Mouse (Mus musculus): ENCODE results near the gene Snx3. TPM values are rescaled to one million over a fixed set of nuclear protein-coding genes. Genes with fewer than 3 reads are reported as not detected.
A peak's percentile ranks its signal among the peaks of the same experiment; 100 is the strongest.

Gene Snx3
- polyA plus RNA-seq, 1 experiment = 320 TPM

DNA sequence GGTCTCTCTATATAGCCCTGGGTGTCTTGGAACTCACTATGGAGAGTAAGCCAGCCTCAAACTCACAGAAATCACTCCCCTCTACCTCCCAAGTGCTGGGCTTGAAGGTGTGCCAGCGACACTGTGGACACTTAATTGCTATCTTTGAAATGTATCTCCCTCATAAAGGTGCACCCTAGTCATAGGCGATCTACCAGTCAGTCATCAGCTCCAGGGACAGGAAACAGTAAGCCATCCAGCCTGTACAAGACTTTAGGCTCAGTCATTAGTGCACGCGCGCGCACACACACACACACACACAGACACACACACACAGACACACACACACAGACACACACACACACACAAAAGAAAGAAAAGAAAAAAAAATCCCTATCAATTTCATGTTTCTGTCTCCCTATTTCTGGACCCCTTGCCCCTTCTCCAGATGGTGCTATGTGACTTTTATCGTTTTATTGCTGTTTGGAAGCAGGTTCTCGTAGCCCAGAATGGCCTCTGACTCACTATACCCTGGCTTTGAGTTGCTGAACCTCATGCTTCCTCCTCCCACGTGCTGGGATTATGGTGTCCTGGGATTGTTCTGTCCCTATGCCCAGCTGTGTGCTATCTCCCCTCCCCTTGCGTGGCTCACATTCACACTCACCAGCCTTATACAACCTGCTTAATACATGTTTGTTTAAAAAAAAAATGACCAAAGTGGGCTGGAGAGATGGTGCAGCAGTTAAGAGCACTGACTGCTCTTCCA, 9.6 kb upstream of the Snx3 start:
- no peak for TF ChIP-seq GATA1 (IDR thresholded peaks at IDR 0.05; ENCODE audit: low read length)

GRCm38 (mm10) chr10:42493000-42493399, 8.8 kb upstream of the Snx3 start:
- TF ChIP-seq GATA1 (IDR thresholded peaks at IDR 0.05; ENCODE audit: low read length) = no peak

GRCm38 (mm10) chr10:42500611-42501010, 1.2 kb upstream of the Snx3 start:
- TF ChIP-seq GATA1 (IDR thresholded peaks at IDR 0.05; ENCODE audit: low read length) = no peak

DNA sequence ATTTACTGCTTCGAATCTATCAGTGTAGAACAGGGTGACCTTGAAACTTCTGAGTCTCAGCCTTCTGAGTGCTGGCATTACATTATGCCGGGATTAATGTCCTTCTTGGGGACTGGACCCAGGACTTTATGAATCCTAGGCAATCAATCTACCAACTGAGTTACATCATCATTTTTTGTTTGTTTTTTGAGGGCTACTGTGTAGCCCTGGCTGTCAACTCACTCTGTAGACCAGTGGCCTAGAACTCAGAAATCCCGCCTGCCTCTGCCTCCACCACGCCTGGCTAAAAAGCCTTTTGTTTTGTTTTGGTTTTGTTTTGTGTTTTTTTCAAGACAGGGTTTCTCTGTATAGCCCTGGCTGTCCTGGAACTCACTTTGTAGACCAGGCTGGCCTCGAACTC, 669 bp upstream of the Snx3 start:
- TF ChIP-seq GATA1 (IDR thresholded peaks at IDR 0.05; ENCODE audit: low read length) = no peak

DNA sequence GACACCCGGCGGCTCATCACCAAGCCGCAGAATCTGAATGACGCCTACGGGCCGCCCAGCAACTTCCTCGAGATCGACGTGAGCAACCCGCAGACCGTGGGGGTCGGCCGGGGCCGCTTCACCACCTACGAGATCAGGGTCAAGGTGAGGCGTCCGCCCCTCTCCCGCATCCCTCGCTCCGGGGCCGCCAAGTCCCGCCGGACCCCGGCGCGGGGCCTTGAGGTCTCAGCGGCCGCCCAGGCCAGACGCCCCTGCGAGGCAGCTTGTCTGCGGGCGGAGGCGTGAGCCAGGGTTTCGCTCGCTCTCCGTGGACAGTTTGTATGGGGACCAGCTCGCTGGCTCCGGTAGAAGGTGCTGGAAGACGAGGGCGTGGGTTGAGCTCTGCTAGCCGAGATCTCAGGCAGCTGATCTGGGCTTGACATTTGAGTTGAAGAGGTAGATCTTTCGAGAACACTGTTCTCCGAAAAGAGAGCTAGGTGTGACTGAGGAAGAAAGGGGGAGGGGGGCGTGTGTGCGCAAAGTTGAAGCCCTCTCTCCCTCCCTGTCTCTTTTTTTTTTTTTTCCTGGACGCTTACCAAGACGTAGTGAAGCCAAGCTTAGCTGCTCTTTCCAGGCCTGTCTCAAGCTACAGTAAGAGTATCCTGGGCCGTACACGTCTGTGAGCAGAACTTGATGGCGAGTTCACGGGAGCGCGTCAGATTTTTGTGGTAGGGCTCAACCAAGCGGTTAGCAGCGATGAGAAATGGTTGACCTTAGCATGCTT, 700 bp downstream of the Snx3 start:
- no peak for TF ChIP-seq GATA1 (IDR thresholded peaks at IDR 0.05; ENCODE audit: low read length)

GRCm38 (mm10) chr10:42504096-42504710, 2.4 kb downstream of the Snx3 start:
- no peak for TF ChIP-seq GATA1 (IDR thresholded peaks at IDR 0.05; ENCODE audit: low read length)

DNA sequence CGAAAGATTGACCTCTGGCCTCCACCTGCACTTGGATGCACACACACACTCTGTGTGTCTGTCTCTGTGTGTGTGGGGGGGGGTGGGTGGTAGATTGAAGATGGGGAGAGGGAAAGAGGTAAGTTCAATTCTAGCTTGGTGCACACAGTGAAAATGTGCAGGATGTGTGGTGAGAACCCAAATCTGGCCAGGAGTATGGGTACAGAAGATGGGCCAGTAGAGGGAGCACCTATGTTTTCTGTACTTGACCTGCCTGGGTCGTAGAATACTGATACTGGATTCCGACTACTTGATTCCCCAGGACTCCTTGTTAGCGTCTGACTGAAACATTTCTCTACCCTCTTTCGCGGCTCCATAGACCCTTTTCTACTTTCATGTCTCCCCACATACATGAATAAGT, 8.3 kb downstream of the Snx3 start:
- TF ChIP-seq GATA1 (IDR thresholded peaks at IDR 0.05; ENCODE audit: low read length) = no peak

- TF ChIP-seq GATA1 (IDR thresholded peaks at IDR 0.05; ENCODE audit: low read length) = peak; percentile 30
Observed at GRCm38 (mm10) chr10:42511184-42512135, 9.6 kb downstream of the Snx3 start.

- no peak for TF ChIP-seq GATA1 (IDR thresholded peaks at IDR 0.05; ENCODE audit: low read length)
Observed at GRCm38 (mm10) chr10:42514125-42514524, 12.3 kb downstream of the Snx3 start.

DNA sequence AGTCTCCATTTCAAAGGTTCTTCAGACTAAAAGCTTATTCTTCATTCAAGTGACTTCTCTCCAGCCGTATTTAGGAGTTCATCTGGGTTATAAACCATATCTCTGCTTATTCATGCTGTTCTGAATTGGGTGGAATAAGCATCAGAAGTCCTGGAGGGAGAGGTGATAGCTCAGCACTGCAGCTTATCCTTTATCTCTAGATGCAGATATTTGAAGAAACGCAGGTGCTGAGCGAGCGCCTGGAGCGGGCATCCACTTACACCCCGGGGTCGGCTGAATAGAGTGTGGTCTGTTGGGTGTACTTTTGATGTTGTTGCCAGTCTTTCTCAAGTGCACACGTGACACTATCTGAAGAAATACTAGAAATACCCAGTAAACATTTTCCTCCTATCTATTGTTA, 16.5 kb downstream of the Snx3 start:
- TF ChIP-seq GATA1 (IDR thresholded peaks at IDR 0.05; ENCODE audit: low read length) = peak; percentile 69

- no peak for TF ChIP-seq GATA1 (IDR thresholded peaks at IDR 0.05; ENCODE audit: low read length)
Observed at GRCm38 (mm10) chr10:42521315-42521981, 19.6 kb downstream of the Snx3 start.

GRCm38 (mm10) chr10:42522912-42523311, 21.1 kb downstream of the Snx3 start:
- TF ChIP-seq GATA1 (IDR thresholded peaks at IDR 0.05; ENCODE audit: low read length) = no peak

- TF ChIP-seq GATA1 (IDR thresholded peaks at IDR 0.05; ENCODE audit: low read length) = no peak
Observed at GRCm38 (mm10) chr10:42523556-42524162, 21.8 kb downstream of the Snx3 start.

DNA sequence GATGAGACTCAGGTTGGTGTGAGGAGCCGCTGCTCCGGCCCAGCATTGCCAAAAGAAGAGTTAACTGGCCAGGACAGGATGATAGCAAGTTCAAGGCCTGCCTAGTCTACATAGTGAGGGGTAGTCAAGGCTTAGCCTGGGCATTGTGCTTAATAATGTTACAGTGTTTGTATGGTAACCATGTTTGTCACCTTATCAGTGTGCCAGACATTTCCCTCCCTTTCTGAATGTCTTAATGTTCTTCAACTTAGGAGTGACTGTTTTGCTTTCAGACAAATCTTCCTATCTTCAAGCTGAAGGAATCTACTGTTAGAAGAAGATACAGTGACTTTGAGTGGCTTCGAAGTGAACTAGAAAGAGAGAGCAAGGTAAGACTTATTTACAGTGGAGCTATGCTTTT, 23.9 kb downstream of the Snx3 start:
- no peak for TF ChIP-seq GATA1 (IDR thresholded peaks at IDR 0.05; ENCODE audit: low read length)
